Mouse (Mus musculus): ENCODE measurements around the gene Tef.
A peak's percentile ranks its signal among the peaks of the same experiment; 100 is the strongest.

Gene Tef

DNA sequence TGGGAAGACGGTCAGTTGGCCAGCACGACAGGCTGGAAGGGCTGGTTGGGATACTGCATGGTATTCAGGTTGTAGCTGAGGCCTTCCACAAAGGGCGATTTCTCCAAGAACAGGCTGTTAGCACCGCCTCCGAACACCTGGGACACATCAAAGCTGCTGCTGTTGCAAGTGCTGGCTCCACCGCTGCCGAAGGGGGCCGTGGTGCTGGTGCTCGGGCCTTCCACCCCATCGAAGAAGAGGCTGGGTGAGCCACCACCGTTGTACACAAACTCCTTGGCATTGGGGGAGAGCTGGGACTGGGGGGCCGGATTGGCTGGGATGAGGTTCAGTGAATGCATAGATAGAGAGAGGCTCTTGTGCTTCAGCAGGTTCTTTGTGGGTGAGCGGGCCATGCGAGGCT, 48.5 kb downstream of the Tef start:
- DNase-seq (ENCODE audit: low spot score) = no peak

DNA sequence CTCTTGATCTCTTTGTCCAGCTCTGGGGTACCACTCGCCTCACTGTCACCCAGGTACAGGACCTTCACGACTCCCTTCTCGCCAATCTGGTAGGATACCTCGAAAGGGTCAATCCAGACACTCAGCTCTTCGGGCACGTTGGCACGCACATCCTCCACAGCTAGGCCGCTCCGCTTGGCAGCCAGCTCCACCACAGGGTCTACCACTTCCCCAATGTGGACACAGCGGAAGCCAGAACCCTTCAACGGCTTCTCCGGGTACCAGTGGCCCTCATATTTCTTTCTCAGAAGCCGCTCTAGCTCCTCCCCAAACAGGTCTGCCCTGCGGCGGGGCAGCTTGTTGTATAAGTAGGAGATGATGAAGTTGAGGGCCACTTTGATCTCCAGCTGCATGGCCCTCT, 49.2 kb downstream of the Tef start:
- DNase-seq (ENCODE audit: low spot score) = no peak

DNA sequence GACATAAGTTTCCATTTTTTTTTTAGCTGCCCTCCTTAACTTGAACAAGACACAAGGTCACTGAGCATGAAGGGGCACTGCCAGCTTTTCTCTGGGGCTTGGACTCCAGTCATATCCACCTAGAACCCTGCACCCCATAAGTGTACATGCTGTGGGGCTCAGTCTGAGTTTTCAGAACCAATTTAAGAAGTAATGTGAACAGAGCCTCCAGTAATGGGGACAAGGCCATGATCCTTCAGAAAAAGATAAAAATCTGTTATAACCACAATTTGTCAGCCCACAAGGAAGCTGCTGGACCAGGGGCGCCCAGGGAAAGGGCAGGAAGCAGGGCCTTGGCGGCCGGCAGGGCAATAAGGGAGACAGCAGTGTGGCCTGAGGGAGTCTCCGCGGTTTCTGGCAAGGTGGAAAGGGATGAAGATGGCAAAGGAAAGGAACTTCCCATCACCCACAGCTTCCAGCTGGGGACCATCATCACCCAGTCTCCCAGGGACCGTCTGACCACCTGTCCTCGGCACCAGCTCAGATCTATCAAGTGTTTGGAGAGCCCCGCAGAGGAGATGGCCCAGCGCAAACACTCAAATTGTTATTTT, 50.3 kb downstream of the Tef start:
- DNase-seq (ENCODE audit: low spot score) = no peak

DNA sequence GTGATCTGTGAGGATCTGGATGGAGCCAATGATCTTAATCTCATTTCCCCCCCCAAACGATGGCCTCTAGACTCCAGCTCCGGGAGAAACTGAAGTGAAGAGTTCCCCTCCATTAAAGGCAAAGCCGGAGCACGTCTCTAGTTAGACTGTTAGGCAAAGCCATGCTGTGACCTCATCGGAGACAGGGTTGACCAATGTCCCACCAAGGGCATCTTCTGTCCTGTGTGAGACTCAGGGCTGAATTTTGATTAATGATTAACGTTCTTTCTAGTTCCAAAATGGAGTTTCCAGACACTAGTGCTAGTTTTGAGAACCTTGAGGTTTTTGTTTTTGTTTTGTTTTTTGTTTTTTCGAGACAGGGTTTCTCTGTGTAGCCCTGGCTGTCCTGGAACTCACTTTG, 50.9 kb downstream of the Tef start:
- DNase-seq (ENCODE audit: low spot score) = no peak

DNA sequence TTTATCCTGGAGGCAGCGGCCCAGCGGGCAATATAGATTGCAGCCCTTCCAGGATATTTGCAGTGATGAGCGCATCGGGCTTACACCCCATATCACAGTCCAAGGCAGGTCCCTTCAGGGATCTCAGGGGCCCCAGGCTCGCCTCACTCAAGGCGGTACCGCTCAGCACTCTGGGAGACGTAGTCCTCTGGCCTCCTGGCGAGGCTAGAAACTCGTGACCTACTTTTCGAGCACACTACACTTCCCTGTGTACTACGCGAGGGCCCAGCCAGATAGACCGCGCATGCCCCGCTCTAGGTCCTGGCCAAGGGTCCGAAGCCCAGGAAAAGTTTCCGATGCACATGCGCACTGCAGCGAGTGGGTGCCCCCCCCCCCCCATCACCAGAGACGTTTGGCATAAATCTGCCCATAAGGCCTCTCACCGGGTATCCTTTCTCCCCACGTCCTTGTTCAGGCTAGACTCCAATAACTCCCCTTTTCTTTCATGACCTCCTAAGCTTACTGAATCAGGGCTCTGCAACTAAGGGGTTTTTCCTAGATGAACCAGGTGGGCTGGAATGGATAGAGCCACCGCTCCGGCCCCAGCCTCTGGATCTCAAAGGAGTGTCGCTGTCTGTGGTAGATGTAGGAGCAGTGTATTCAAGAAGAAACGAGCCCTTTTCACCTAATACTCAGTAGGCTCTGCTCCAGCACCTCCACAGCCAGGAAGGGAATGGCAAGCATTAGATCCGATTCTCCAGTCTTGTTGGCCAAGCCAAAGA, 54.0 kb downstream of the Tef start:
- peak; percentile 63 for DNase-seq (ENCODE audit: low spot score)

DNA sequence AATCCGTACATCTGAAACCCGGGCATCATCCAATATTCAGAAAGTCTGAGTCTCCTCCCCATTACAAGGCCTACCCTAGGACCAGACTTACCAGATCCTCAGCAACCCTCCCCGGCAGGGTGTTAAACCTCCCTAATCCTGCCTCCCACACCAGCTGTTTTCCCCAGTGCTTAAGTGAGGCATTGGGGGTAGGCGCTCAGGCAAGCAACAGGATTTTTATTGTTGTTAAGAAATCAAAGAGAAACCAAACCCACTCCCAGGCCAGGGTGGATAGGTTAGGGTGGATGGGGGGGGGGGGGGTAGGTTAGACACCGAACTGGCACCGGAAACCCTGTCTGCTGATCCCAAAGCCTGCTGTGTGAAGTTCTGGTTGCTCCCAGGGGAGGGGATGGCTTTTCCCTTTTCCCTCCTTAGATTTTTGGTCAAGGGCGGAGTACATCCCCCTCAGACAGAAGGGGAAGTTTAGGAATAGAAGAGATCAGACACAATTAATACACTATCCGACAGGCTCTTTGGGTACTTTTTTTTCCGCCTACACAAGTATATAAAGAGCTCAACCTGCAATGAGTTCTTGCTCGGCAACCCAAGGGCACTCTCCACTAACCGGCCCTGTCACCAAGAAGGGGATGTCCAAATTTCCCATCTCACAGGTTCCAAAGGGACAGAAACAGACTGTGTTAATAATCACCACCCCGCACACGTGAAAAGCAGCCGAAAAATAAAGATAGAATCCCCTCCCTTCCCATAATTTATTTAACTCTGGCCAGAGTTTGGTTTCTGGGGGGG, 54.9 kb downstream of the Tef start:
- DNase-seq (ENCODE audit: low spot score) = no peak

DNA sequence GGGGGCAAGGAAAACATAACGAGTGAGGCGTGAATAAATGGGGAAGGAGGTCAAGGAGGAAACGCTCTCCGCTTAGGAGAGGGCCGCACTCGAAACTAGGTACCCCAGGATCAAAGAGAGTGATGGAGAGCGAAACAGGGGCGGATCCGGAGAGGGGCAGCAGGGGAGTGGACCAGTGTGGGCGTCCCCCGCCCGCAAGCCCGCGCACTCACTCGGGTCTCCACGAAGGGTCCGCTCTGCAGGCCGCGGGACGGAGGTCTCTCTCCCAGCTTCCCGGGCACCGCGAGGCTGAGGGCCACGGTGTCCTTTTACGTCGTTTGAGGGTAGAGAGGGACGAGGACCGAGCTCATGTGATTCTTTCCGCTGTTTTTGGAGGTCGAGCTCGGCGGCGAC, 55.5 kb downstream of the Tef start:
- no peak for DNase-seq (ENCODE audit: low spot score)

DNA sequence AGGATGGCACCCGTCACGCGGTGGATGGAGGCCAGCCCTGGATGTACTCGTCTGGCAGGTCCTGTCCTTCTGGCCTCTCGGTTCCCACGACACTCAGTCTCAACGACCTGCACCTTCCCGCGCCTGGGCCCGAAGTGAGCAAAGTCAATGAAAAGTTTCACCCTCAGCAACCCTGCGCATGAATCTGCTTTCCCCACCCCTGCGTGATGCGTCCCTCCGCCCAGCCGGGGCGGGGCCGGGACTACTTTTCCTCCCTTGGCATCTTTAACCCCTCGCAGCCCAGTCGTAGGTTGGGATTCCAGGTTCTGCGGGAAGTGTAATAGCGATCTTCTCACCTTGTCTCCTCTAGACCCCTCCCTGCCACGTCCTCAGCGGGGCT, 55.9 kb downstream of the Tef start:
- peak; percentile 94 for DNase-seq (ENCODE audit: low spot score)

DNA sequence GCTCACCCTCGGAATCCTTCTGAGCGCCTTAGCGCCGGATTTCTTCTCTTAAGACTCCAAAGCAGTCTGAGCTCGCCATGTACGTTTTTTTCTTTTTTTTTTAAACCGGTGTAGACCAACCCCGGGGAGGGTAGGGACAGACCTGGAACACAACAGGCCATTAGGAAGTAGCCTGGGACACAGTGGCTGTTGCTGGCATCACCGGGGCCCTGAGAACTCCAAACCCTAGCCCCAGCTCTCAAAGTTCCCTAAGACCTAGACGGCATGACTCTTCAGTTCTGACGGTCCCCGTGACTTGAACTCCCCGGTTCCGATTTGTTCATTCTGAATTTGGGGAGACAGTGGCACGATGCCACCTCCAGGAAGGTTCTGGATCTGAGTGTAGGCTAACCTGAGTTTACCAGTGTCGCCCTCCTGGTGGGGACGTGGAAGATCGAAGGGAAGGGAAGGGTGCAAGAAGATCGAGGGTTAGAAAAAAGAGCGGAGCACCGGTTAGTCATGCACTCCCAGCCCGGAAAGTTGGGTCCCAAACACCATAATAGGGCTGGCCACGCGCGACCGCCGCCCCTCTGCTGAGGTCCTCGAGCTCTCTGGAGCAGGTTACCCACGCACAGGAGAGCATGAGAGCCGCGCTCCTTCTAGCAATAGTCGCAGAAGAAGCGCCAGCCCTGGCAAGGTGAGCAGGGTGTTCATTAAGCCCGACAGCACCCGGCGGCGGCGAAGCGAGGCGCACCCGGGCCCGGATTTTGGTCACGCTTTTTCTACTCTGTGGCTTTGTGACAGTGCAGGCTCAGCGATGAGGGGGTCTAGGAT, 56.5 kb downstream of the Tef start, which contains the start of gene Tob2:
Gene Tob2, minus strand, starts transcription at position 280 of the 813 bp plus-strand sequence.
- DNase-seq (ENCODE audit: low spot score) = peak; percentile 51

DNA sequence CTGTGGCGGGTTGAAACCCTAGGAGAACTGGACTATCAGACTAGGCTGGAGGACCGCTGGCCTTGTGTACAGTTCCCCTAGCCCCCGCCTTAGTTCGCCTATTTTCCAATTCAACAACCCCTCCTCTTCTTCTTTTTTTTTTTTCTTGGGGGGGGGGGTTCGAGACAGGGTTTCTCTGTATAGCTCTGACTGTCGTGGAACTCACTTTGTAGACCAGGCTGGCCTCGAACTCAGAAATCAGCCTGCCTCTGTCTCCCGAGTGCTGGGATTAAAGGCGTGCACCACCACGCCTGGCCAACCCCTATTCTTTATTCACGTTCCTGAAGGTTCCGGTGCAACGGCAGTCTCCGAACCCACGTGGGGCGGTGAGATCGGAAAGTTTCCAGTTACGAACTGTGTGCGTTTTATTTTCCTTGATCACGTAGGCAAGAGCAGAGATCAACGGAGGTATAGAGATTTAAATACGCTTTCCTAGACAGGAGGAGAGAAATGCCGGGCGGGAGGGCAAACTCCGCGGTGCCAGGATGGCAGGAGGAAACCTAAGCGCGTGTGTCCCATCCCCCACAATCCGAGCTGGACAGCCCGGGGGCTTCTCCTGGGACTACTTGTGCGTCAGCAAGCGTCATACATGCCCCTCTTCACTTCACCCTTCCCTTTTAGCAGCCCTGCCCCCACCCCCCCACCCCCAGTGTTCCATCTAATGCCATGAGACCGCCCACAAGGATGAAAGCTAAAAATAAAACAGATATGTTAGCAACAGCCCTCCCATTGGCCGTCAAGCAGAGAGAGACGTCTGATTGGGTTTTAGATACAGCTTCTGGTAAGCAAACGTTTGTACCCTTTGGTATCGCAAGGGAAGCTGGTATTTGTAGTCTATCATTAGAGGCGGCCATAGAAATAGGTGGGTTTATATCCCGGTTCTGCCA, 57.4 kb downstream of the Tef start:
- DNase-seq (ENCODE audit: low spot score) = peak; percentile 66

DNA sequence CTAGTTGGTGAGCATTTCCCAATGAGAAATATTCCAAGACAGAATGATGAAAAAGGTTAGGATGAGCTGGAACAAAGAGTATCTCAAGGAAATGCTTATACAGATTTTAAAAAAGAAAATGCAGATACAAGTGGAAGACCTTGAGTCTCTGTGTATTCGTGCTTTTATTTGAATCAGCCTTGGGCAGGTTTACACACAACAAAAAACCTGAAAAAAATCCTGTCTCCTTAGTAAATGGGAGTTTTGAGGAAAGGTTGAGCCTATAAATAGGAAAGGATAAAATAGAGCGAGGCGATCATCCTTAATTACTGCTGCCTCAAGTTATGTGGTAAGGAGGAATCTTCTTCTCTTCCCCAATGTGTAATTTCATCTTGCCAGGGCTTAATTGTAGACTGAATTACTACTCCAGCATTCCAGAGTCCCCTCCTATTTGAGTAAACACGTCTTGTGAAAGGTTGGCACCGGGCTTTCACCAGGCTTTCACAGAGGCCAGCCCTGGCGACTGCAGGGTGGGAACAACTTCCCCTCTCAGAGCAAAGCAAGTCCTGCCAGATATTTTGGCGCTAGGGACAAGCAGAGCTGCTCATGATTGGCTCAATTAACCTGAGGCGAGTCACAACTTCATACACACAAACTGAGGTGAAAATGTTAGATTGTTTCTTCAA, 58.4 kb downstream of the Tef start:
- DNase-seq (ENCODE audit: low spot score) = no peak

DNA sequence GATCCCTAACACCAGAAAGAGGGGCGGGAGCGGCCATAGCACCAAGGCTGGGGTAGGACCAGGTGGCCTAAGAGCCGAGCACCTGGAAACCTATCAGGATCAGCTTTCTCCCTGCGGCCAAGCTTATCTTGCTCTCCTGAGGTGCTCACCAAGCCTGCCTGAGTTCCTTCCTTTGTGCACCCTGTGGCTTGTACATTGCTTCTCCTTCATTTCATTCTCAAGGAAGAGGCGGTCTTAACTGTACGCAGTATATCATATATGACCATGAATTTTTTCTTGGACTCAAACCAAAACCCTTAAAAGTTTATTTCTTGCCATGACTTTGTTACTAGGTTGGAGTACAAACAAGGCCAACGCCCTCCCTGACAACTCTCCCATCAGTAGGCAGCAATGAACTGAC, 62.0 kb downstream of the Tef start:
- DNase-seq (ENCODE audit: low spot score) = no peak

DNA sequence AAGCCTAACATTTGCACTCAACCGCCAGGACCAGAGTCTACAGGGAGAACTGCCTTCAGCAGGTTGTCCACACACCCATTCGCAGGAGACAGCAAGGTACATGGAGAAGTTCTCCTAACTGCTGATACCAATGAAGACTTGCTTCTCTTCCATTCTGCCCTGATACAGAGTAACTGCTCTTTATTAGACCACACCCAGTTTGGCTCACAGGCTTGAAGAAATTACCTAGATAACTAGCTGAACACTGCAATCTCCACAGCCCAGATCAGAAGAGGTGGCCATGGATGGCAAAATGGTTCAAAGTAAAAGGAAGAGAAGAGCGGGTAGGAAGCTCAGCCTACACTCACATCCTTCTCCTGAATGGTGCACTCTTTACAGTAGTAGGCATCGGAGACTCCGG, 67.8 kb downstream of the Tef start:
- no peak for DNase-seq (ENCODE audit: low spot score)

DNA sequence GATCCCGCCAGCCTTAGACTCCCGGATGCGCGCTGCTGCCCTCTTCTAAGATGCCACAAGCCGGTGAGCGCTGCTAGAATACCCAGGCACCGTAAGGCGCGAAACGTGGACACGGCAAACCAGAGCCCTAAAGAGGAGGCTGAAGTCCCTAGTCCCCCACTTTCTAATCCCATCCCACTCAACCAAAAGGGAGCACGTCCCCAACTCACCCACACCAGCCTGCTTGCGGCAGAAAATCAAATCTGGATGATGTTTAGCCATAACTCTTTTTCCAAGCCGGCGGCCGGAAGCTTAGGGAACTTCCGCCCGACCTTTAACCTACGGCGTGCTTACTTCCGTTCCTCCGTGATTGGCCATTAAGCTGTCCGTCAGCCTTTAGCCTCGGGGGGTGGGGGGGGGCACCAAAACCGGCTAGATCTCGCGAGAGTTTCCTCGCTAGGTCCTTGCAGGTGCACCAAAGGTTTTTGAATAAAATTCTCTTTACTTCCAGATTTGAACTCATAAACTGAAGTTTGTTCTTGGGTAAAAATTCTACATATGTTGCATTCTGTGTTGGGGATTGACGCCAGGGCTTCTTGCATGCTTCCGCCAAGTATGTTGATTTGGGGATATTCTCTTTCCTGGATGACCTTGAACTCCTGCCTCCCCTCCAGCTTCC, 69.5 kb downstream of the Tef start, which contains the start of gene Phf5a:
Gene Phf5a, minus strand, starts transcription at position 308 of the 658 bp plus-strand sequence.
- peak; percentile 83 for DNase-seq (ENCODE audit: low spot score)

DNA sequence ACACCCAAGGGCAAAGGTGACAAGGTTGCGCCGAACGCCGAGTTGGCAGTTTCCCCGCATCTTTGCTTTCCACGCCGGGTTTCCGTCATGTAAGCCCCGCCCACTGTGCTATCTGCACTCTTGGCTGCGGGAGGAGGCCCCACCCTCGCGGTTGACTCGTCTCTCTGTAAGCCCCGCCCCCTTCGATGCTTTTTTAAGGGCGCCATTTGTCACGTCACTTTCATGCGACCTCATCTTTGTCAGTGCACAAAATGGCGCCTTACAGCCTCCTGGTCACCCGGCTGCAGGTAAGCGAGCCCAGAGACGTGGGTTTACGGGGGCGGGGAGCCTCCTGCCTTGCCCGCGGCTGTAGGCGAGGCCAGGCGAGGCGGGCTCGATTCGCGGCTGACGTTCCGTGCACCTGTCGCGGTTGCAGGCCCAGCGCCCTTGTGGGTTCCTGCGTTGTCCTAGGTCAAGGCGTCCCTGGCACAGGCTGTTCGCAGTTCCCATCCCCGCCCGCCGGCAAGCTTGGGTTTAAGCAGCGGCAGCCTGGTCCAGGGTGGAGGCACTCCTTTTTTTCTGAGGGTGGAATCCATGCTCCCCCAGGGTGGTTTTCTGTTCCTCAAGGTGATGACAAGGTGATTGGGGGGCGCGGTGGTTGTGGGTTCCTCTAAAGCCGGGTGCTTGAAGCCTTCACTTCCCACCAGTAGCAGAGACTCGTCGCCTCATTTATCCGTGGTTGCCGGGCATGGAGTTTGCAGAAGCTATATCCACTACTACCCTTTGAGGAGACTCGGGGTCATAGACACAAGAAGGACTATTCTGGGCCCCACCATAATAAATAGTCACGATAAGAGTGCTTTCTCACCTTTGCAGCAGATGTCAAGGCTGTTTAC, 70.3 kb downstream of the Tef start, which contains the start of gene Aco2:
Gene Aco2, plus strand, starts transcription at position 48 of the 875 bp plus-strand sequence.
- DNase-seq (ENCODE audit: low spot score) = peak; percentile 99
